Mouse (Mus musculus) adrenal gland, adult 18-20 months (tissue): Measurements from ENCODE around the gene Rps11. TPM values are rescaled to one million over a fixed set of nuclear protein-coding genes. Genes with fewer than 3 reads are reported as not detected.
A peak's percentile ranks its signal among the peaks of the same experiment; 100 is the strongest.
"Not testable (repeated sequence)": the region's sequence is repeated elsewhere in the genome, so short reads cannot be mapped to it uniquely, and the experiment has no call there.

ENCODE experiments used
- DNase-seq, 2 experiments: peaks; one replicate each; pipeline ENCODE4 v3.0.0; 2021 to 2022; ENCODE audit warnings: low spot score in 2 of 2
- long read RNA-seq, 2 experiments: library from polyadenylated mRNA; stranded (forward); transcript quantifications; one replicate each; pipeline ENCODE4 v2.0.0; 2021
- total RNA-seq, 2 experiments: library from RNA; stranded (reverse); gene quantifications; 1 replicate in 1 of 2; 2 replicates in 1 of 2; pipeline ENCODE4 v1.2.3; 2021

Rps11 gene
- 1,000 to 10,000 TPM; 1,173 to 1,310 TPM for total RNA-seq
- long read RNA-seq, experiment 1, transcript Rps11-201 (5 exons, 661 nt) = major isoform, 103 of 108 reads
- long read RNA-seq, experiment 1, partial matches to known transcripts = 4 of 108 reads
- long read RNA-seq, experiment 1, other reads (novel, unspliced or antisense) = 1 of 108 reads
- long read RNA-seq, experiment 2, transcript Rps11-201 (5 exons, 661 nt) = major isoform, 456 of 475 reads
- long read RNA-seq, experiment 2, partial matches to known transcripts = 15 of 475 reads
- long read RNA-seq, experiment 2, other reads (novel, unspliced or antisense) = 3 of 475 reads

DNA sequence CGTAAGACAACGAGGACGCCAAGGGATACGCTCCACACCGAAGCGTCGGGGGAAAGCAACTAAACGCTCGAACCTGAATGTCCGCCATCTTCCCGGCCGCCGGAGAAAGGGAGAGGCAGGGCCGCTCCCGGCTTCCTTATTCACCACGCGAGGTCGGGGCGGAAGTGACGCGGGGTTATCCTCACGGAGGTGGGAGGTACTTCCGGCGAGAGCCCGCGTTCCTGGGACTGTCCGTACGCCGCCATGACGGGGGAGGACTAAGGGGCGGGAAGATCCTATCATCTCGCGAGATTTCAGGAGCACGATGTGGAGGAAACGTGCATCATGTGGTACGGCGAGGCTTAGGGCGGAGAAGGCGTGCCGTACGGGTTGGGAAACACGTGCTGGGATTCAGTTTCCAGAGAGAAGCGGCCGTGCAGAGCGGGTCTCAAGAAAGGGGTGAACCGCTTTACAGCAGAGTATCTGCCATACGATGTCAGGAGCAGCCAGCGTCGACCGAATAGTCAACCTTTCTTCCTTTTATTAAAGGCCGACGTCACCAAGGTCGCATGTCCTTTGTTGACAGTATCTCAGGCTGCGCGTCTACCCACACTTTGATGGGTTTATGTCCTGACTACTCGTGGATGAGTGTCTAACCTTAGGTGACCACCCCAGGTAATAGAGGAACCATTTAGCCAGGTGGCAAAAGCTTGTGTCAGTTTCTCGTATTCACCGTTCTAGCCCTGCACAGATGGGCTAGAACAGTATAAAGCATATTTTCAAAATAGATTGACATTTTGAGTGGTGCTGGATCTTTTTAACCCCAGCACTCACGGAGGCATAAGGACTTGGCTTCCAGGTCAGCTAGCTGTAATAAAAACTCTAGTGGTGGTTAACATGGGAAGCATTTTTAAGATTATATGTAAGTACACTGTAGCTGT, at the start of gene Rps11:
Gene Rps11, minus strand, starts transcription at position 216 of the 920 bp plus-strand sequence.
- DNase-seq = peak; percentile 96

DNA sequence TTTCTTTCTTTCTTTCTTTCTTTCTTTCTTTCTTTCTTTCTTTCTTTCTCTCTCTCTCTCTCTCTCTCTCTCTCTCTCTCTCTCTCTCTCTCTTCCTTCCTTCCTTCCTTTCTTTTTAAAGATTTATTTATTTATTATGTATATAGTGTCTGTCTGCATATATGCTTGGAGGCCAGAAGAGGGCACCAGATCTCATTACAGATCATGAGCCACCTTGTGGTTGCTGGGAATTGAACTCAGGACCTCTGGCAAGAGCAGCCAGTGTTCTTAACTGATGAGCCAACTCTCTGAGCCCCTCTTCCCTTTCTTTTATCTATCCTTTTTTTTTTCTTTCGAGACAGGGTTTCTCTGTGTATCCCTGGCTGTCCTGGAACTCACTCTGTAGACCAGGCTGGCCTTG, 49.5 kb upstream of the Rps11 start:
- not testable (repeated sequence) for DNase-seq

DNA sequence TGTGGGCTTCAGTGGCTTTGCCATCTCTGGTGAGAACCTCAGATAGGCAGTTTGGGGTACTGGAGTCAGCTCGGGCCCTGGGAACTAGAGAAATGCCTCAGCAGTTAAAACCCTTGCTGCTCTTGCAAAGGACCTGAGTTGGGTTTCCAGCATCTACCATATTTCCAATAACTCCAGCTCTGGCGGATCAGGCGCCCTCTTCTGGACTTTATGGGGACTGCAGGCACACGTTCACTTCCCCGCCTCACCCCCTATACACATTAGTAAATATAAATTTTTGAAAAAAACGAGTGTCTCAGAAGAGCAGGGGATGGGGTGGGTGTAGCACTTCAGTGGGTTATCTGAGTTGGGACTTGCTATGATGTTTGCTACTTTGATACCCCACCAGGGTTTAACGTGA, 48.7 kb upstream of the Rps11 start:
- no peak for DNase-seq

DNA sequence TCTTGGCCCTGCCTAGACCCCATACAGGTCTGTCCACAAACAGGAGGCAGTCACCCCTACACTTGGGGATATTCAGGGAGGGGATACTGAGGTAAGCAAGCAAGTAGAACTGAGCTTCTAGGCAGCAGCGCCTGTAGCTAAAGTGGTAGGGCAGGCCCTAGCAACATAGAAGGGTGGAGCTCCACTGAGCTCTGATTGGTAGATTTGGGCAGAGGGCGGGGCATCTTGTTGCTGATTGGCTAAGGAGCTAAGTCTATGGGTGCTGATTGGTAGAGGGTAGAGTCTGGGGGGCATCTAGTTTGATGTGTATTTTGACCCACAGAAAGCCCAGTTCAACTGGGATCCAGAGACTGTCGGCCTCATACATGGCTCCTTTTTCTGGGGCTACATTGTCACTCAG, 45.3 kb upstream of the Rps11 start:
- DNase-seq = no peak

DNA sequence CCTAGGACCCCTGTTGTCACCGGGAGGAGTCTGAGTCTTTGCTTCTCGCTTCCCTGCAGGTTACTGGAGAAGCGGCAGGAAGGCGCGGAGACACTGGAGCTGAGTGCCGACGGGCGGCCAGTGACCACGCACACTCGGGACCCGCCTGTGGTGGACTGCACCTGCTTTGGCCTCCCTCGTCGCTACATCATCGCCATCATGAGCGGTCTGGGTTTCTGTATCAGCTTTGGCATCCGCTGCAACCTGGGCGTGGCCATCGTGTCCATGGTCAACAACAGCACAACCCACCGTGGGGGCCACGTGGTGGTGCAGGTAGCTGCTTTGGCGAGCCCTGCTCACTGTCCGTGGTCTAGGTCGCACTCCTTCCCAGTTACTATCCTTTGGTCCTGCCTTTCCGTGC, 44.4 kb upstream of the Rps11 start:
- no peak for DNase-seq

DNA sequence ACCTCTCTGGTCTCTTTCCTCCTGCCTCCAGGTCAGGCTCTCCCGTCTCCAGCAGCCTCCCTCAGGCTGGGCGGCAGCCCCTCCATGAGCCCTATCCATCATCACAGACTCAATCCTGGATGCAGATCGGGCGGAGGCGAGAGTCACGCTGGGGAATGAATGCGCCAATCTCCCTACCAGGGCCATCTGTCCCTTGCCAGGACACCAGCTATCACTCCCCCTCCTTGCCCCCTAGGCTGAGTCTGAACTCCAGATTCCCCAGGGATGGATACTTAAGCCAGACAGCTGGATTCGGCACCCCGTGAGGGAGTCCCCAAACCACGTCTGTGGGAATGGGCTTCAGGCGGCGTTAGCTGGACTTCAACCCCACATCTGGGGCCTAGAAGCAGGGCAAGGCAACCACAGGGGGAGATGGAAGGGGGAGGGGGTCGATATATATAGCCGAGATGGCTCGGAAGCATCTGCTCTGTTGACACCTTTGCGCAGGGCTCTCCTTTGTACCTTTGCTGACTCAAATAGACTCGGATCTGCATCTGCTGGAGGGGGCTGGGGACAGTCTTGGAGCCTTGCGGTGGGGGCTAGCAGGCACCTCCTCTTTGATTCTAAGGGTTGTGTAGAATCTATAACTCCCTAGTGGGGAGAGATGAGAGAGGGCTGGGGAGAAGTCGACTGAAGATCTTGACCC, 43.7 kb upstream of the Rps11 start:
- no peak for DNase-seq

DNA sequence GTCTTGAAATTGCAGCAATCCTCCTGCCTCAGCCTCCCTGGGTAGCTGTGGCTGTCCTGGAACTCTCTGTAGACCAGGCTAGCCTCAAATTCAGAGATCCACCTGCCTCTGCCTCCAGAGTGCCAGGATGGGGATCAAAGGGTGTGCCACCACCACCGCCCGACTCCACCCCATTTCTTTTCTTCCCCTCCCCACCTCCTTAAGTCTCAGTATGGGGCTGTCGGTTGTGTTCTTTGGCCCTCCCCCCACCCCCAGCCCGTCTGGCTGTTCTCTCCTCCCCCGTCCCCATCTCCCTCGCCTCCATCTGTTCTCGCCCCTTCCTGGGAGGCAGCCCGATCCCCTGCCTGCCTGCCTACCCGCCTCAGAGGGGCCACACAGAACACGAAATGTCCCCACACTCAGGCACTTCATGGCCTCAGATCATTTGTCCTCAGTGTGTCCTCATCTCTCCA, 42.7 kb upstream of the Rps11 start:
- no peak for DNase-seq

DNA sequence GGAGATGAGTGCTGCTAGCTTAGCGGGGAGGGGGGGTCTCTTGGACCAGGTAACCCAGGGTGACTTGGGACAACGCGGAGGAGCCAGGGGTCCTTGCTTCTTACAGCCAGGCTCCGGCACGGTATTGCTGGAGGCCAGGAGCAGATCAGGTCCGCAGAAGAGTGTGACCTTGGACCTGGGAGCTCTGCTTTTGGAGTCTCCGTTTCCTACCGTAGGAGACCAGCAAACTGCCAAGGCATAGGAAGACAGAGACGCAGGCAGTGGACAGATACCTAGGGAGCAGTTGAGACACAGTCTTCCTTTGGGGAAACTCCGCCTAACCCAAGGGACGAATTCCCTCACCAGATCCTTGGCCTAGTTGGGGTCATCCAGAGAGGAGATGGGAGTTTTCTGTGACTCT, 41.5 kb upstream of the Rps11 start:
- DNase-seq = no peak

DNA sequence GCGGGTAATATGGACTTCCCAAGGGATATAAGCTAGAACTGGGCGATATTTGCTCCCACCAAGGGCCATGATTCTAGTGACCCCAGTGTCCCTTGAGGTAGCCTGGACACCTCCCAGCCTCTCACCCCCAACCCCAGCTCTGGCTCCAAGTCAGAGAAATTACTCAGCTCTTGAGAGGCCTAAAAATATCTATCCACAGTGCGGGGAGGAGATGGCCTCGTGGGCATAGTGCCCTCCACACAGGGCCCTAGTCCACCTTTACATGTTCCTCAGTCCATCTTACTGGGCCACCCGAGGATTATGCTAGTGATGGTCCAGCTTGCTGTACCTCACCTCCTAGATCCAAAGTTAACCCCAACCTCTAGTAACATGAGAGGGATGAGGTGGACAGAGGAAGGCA, 40.6 kb upstream of the Rps11 start:
- DNase-seq = no peak

DNA sequence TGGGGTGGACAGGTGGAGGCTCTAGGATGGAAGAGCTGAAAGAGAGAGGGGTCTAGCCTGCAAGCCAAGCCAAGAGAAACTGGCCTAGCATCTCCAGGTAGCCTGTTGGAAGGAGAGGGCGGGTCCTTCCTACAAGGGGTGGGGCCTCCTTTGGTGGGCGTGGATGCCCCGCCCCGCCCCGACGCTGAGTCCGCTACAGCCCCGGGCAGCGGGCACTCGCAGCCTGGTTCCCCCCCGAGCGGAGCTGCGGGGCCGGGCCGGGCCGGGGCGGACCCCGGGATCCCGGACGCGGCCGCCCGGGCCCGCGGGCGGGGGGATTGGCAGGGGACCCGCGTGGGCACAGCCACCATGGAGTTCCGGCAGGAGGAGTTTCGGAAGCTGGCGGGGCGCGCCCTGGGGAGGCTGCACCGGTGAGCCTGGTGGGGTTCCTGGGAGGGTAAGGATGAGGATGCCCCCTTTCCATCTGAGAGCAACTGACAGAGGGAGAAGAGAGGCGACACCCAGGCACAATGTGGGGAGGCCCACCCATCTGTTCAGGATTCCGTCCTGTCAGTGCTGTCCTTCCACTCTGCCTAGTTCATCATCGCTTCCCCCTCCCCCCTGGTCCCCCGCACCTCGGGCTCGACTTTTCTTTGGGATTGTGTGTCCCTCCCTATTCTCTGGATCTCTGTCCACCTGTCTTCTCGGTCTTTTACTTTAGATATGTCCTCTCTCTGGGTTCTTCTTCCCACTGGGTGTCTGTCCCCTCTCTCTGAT, 39.7 kb upstream of the Rps11 start, which contains the start of gene Slc17a7:
Gene Slc17a7, plus strand, starts transcription at position 215 of the 756 bp plus-strand sequence.
- DNase-seq = peak; percentile 33 to 46

DNA sequence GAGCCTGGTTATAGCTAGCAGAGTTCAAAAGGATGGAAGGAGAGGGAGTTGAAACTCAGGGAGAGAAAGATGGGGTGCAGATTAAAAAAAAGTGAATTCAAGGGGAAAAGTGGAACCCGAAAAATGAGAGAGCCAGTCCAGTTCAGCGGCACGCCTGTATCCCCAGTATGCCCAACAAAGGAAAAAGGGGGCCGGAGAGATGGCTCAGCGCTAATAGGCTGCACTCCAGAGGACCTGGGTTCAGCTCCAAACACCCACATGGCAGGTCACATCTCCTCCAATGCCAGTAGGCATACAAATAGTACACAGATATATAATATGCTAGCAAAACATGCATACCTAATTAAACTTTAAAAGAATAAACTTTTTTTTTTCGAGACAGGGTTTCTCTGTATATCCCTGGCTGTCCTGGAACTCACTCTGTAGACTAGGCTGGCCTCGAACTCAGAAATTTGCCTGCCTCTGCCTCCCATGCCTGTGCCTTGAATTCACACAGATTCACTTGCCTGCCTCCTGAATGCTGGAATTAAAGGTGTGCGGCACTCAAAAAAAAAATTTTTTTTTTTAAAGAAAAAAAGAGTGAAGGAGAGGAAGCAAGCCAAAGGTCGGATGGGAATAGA, 38.9 kb upstream of the Rps11 start:
- no peak for DNase-seq

DNA sequence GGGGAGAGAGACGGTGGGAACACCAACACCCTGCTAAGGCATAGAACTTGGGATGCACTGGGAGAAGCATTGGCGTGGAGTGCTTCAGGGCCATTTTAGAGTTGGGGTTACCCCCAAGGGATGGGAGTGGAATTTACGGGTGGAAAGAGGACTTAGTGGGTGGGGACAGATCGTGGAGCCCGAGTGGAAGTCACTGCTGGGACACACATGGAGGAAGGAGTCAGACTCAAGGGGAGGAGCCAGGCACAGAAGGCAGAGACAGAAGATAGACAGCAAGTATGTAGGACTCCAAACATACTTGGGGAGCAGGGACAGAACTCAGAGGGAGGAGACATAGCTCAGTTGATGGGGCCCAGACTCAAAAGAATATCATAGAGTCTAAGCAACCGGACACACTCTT, 38.3 kb upstream of the Rps11 start:
- no peak for DNase-seq

DNA sequence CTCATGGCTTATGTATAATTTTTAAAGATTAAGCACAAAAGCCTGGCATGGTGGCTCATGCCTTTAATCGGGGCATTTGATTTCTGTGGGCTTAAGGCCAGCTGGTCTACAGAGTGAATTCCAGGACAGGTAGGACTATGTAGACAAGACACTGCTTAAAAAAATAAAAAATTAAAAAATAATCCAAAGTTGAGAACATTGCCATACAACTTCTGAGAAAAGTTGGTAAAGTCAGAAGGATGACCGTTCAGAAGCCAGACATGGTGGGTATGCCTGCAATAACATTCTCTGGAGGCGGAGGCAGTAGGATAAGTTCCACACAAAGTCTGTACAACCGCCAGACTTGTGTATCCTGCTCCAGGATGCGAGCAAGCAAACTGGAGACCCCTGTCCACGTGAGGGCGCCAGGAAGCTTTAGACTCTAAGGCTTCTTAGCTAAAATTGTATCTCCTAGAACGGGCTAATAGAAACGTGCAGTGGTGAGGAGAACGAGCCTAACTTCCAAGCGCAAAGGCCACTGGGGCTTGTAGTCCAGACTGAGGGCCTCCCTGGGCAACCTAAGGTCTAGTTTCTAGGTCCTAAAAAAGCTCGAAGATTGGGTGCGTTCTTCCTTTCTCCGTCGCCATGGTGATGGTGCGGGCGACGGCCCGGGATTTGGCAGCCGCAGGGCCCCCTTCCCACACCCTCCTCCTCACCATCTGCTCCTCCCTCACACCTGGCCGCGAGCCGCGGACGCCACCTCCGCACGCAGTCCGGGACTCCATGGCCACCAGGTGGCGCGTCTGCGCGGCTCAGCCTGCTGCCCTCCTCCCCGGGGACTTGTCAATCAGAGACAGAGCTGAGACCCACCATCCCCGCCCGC, 37.6 kb upstream of the Rps11 start:
- DNase-seq = peak; percentile 84 to 93

DNA sequence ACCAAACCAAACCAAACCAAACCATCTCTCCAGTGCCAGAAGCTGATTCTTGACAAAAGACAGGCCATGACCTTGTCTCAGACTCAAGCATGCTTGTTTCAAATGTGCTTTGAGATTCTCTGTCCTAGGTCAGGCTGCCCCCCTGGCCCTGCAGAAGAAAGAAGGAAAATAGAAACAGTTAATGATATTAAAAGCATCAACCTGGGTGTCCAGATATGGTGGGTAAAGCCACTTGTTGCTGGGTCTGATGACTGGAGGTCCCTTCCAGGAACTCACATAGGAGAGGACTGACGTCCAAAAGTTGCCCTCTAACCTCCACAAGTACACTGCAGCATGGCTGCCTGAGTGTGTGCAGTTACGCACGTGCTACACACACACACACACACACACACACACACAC, 36.6 kb upstream of the Rps11 start:
- DNase-seq = no peak

DNA sequence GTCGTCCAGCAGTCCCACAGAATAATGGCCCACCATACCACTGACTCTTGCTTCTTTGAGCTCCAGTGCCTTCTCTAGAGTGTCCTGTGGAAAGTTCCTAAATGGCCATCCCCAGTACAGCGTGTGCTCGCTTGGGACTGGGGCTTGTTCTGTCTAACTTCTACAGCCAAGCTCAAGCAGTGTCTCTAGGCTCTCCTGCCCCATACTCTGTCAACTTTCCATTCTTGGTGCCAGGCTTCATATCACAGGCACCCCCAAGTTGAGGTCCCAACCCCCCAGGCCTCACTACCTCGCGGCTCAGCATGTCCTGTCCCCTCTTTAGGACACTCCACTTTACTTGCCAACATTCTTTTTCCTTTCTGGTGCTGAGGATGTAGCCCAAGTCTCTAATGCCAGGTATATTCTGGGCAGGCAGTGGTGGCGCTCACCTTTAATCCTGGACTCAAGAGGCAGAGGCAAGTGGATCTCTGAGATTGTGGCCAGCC, 36.1 kb upstream of the Rps11 start:
- DNase-seq = no peak

DNA sequence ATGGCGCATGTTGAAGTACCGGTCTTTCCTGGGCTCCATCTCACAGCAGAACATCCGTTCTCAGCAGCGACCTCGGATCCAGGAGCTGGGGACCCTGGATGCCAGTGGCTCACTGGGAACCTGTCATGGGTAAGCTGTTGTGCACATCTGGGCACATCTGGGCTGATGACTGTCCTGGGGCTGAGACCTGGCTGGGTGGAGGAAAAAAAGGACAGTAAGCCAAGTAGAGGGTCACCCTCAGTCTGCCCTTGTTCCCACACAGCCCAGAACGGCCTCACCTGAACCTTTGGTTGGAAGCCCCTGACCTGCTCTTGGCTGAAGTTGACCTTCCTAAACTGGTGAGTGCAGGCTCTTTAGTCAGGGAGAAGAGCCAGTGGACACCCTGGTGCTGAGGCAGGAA, 34.8 kb upstream of the Rps11 start:
- DNase-seq = no peak

DNA sequence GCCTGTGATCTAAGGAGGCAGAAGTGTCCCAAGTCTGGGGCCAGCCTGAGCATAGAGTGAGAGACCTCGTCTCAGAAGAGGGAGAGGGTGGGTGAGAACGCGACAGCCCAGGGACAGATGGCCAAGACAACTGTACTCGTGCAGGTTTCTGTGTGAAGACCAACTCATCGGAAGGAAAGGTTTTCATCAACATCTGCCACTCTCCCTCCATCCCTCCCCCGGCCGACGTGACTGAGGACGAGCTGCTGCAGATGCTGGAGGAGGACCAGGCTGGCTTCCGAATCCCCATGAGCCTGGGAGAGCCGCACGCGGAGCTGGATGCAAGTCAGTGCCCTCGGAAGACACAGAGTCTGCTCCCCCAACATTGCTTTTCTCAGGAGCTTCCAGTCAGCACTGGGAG, 33.2 kb upstream of the Rps11 start:
- DNase-seq = no peak

DNA sequence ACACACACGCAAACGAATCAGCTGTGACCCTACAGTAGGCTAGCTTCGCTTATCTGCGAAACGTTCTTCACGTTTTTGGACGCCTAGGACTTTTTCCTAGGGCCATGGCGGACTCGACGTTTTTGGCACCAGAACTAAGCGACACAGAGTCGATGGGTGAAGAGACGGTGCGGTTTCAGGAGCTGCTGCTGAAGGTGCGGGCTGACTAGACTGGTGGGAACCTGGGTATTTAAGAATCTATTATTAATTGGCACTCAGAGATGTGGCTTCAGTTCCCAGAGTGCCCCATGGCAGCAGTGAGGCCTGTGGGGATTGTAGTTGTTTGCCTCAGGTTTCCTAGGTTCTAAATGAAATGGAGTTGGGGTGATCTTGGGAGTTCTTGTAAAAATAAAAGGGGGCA, 32.0 kb upstream of the Rps11 start:
- DNase-seq = no peak

DNA sequence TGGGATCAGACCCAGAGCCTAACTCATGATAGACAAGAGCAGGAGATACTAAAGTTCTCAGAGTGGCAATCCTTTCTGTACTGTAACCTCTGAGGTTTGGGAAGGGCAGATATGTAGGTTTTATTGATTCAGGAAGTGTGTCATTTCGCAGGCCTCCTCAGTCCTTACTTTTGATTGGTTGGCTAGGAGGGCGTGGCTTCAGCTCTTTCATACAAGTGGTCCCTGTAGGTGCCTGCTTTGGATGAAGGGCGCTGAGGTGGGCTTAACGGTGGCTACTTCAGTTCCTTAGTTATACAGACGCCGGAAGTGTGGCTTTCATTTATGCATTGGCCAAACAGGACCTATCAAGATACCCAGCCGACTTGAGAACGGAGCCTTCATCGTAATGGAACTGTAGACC, 31.4 kb upstream of the Rps11 start:
- DNase-seq = no peak
